Mouse (Mus musculus) ovary, postnatal 10 days (tissue): Measurements from ENCODE around the gene Axl.

Experiments
- DNase-seq: peaks from one replicate; pipeline ENCODE4 v3.0.0; 2022; ENCODE audit warnings: low spot score

Gene Axl

DNA sequence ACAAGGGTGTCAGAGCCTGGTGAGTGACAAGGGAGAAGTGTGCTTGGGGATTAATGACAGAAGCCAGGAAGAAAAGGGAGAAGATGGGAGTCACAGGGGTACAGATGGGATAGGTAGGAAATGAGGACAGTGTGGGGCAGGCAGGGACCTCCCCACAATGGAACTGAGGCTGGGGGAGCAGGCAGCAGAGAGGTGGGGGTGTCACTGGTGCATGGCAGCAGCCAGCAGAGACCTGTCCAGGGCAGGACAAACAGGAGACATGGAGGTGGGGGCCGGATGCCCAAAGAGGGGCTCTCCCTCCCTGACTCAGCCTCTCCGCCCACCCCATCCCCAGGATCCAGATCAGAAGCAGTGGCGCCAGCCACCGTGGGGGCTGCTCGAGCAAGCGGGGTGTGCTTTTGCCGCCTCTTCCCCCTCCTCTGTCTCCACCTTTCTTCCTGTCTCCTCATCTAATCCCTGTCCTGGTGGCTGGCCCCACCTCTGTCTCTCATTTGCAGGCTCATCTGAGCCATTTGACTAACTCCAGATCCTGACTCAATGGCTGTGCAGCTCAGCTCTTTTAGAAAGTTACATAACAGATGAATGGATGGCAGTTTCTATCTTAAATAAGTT, 77.9 kb downstream of the Axl start:
- DNase-seq, result no peak

DNA sequence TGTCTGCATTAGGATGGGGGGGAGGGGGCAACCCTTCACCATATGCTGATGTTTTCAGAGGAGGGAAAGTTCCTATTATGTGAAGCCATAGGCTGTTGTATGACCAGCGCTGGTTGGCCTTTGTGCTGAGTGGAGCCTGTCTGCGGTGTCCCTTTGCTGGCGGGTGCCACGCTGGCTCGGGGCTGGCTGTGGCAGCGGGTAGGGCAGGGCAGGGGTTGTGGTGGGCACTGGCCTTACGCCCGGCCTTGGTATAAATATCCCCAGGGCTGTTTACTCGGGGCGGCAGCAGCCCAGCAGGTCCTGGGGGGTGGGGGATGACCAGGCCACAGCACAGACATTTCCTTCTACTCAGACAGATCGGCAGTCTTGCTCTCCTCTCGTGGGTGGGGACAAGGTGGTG, 78.5 kb downstream of the Axl start:
- no peak for DNase-seq

DNA sequence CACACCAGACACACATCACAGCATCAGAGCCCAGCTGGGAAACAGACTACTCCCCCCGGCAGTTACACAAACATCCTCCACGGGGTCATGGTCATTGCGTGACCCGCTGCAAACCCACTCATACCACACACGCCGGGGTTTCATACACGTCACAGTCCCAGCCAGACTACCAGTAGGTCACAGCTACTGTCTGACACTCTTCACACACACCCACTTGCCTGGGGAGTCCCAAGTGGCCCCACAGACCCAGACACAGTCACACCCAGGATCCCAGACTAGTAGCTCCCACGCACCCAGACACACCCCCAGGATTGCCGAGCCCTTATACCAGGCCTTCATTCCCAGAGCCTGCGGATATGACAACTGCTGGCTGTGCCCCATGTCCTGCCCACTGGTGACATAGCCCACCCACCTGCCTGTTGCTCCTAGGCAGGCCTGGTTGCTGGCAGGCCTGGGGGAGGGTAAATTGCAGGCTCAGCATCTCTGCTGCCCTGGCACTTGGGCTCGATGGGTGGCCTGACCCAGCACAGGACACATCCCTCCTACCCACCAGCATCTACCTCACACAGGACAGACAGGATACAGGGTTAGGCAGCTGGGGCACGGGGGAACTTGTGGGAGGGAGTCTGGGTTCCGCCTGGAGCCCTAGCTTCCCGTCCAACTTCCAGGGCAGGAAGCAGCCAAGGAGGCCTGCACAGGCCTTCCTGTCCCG, 80.8 kb downstream of the Axl start:
- no peak for DNase-seq
